25 mouse cellular contexts compared by ENCODE assay signal in the genomic region with DNA sequence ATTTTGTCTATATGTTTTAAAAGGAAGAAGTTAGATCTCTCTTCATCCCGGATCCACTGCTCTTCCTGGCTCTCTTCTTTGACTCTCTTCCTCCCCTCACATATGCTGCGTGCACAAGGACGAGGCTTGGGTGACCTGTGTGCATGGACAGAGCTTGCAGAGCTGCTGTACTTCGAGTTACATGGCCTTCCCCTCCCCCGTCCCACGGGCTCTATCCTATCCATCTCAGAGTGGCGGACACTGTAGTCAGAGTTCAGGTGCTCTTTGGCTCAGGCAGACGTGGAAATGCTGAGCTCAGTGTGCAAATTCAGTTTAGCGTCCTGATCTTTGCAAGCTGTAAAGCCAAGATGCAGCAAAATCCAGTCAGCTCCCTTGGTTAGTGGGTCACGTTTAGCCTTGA. TPM values are rescaled to one million over a fixed set of nuclear protein-coding genes. Genes with fewer than 3 reads are reported as not detected.
DNase-seq lines count a peak whose midpoint lies in the region; ATAC-seq and TF ChIP-seq lines count a peak whose summit lies in the region.
"Had no signal": no experiment of that assay in that cellular context is flagged by ENCODE, and none has a peak within 500 bp of the region (broad histone marks: within the 10 kb centered on the region; RNA-seq: fewer than 3 reads in every experiment).

No protein-coding gene starts in this region.

- no peaks in the 10 kb centered on the region for H3K9me3 ChIP-seq in heart, postnatal 0 days (replicated peaks; ENCODE audit: control insufficient read depth, low read length)
- H3K9me3 ChIP-seq in liver, embryonic 11.5 days (ENCODE audit: control insufficient read depth, low read length): no peaks in the 10 kb centered on the region
- H3K9me3 ChIP-seq: forebrain, embryonic 10.5 days; heart, embryonic 12.5 days; hindbrain, embryonic 13.5 days; limb, embryonic 12.5 days; midbrain, embryonic 10.5 days; neural tube, embryonic 15.5 days had no signal

- H3K79me2 ChIP-seq in liver, adult 2 months (ENCODE audit: control insufficient read depth, insufficient read depth, low read length): peaks cover 40% of the 10 kb centered on the region

- 70% methylated on average over 10 of the region's 10 CpGs for WGBS in heart, postnatal 0 days
- WGBS in liver, adult 2 months: 59% methylated on average over 10 of the region's 10 CpGs
- WGBS in liver, embryonic 11.5 days: 63% methylated on average over 10 of the region's 10 CpGs

- no peak for ATAC-seq in heart, postnatal 0 days (ENCODE audit: insufficient read depth, low read depth)
- ATAC-seq in liver, embryonic 11.5 days (replicated peaks; ENCODE audit: low FRiP score): no peak
- ATAC-seq: CD4-positive, CD25-positive, alpha-beta regulatory T cell, adult 4 months; forebrain, embryonic 16.5 days had no signal

- no peak for TF ChIP-seq EP300 in heart, postnatal 0 days (IDR thresholded peaks at IDR 0.05; ENCODE audit: low read depth)

- TF ChIP-seq POLR2A in liver, adult 2 months (IDR thresholded peaks at IDR 0.05; ENCODE audit: extremely low read depth, insufficient read depth, low read length): no peak

- H3K9ac ChIP-seq in heart, postnatal 0 days (replicated peaks; ENCODE audit: low read depth, low read length): no peak overlapping the region
- H3K9ac ChIP-seq in liver, adult 2 months (ENCODE audit: low read depth, low read length): no peak overlapping the region
- H3K9ac ChIP-seq in liver, embryonic 11.5 days (ENCODE audit: low read depth, low read length): no peak overlapping the region
- H3K9ac ChIP-seq: heart, embryonic 12.5 days; hindbrain, embryonic 13.5 days; limb, embryonic 12.5 days; liver, embryonic 14.5 days; neural tube, embryonic 15.5 days had no signal

- no peak for TF ChIP-seq CTCF in heart, postnatal 0 days (IDR thresholded peaks at IDR 0.05; ENCODE audit: low read depth)
- no peak for TF ChIP-seq CTCF in liver, adult 2 months (IDR thresholded peaks at IDR 0.05; ENCODE audit: low read depth, low read length)

- H3K4me1 ChIP-seq in heart, postnatal 0 days (ENCODE audit: control insufficient read depth, insufficient read depth): peaks cover 20% of the 10 kb centered on the region
- peaks cover 29% of the 10 kb centered on the region for H3K4me1 ChIP-seq in liver, adult 2 months (ENCODE audit: control insufficient read depth, insufficient read depth, low read length)
- H3K4me1 ChIP-seq in liver, embryonic 11.5 days (replicated peaks; ENCODE audit: control insufficient read depth, insufficient read depth, low read length): peaks cover 49% of the 10 kb centered on the region

- no peak overlapping the region for H3K4me2 ChIP-seq in heart, postnatal 0 days (ENCODE audit: low read depth, low read length)
- H3K4me2 ChIP-seq in liver, embryonic 11.5 days: no peak overlapping the region
- H3K4me2 ChIP-seq: heart, embryonic 12.5 days; hindbrain, embryonic 13.5 days; limb, embryonic 12.5 days; neural tube, embryonic 15.5 days had no signal

- no peaks in the 10 kb centered on the region for H3K27me3 ChIP-seq in heart, postnatal 0 days (ENCODE audit: control insufficient read depth, insufficient read depth, low read length)
- no peaks in the 10 kb centered on the region for H3K27me3 ChIP-seq in liver, adult 2 months (ENCODE audit: control insufficient read depth, insufficient read depth, low read length)
- no peaks in the 10 kb centered on the region for H3K27me3 ChIP-seq in liver, embryonic 11.5 days (replicated peaks; ENCODE audit: control insufficient read depth, insufficient read depth, low read length)
- H3K27me3 ChIP-seq: heart, embryonic 12.5 days; hindbrain, embryonic 13.5 days; neural tube, embryonic 15.5 days had no signal

- DNase-seq in adrenal gland, postnatal 14 days: peak; percentile 60
- DNase-seq in adrenal gland, adult 18-20 months (ENCODE audit: low spot score in 2 of 2): no peak
- DNase-seq in heart, postnatal 0 days (ENCODE audit: low spot score): no peak
- DNase-seq in heart, adult 9 months (ENCODE audit: low spot score in 2 of 2): no peak
- no peak for DNase-seq in liver, adult 2 months (ENCODE audit: extremely low read depth, low read depth, low spot score)
- no peak for DNase-seq in liver, embryonic 11.5 days (ENCODE audit: low spot score)
- DNase-seq in kidney, postnatal 25 days: peak; percentile 39 to 56
- DNase-seq in yolk sac, embryonic 10.5 days (ENCODE audit: low spot score): no peak
- DNase-seq: cerebellum, adult 11-12 months; cerebellum, postnatal 10 days; gastrocnemius, postnatal 36 days; layer of hippocampus, postnatal 36 days; lung, postnatal 4 days; right cerebral cortex, adult 18-20 months; right cerebral cortex, postnatal 4 days; thymus, postnatal 25 days had no signal

- 0 out of 2 replicates have a peak overlapping the region, but pooled peaks have one; percentile 6 for H3K27ac ChIP-seq in heart, postnatal 0 days (ENCODE audit: low read depth)
- peak overlapping the region; percentile 41; the same call in 1 of the 2 replicates for H3K27ac ChIP-seq in liver, adult 2 months (replicated peaks; ENCODE audit: insufficient read depth, low read depth, low read length)
- no peak overlapping the region for H3K27ac ChIP-seq in liver, embryonic 11.5 days (ENCODE audit: low read depth, low read length)
- H3K27ac ChIP-seq: forebrain, embryonic 10.5 days; hindbrain, embryonic 13.5 days; limb, embryonic 12.5 days; liver, embryonic 14.5 days; midbrain, embryonic 10.5 days; neural tube, embryonic 15.5 days had no signal

- no peak overlapping the region for H3K4me3 ChIP-seq in heart, postnatal 0 days (ENCODE audit: low read depth, low read length)
- H3K4me3 ChIP-seq in liver, adult 2 months (ENCODE audit: insufficient read depth, low read depth, low read length): no peak overlapping the region
- no peak overlapping the region for H3K4me3 ChIP-seq in liver, embryonic 11.5 days (ENCODE audit: low read depth, low read length)
- H3K4me3 ChIP-seq: forebrain, embryonic 10.5 days; heart, embryonic 12.5 days; hindbrain, embryonic 13.5 days; limb, embryonic 12.5 days; midbrain, embryonic 10.5 days; neural tube, embryonic 15.5 days had no signal

- no peaks in the 10 kb centered on the region; the same call in 1 of the 2 replicates for H3K36me3 ChIP-seq in heart, postnatal 0 days (replicated peaks; ENCODE audit: control insufficient read depth, insufficient read depth, low read length)
- H3K36me3 ChIP-seq in liver, adult 2 months (ENCODE audit: control insufficient read depth, insufficient read depth, low read length): no peaks in the 10 kb centered on the region
- no peaks in the 10 kb centered on the region for H3K36me3 ChIP-seq in liver, embryonic 11.5 days (ENCODE audit: control insufficient read depth, insufficient read depth, low read length)
- H3K36me3 ChIP-seq: heart, embryonic 12.5 days; hindbrain, embryonic 13.5 days; midbrain, embryonic 10.5 days; neural tube, embryonic 15.5 days had no signal

RNA-seq across cellular contexts. Expression of a gene that starts 10.1 kb away (rescaled TPM):
- total RNA-seq in adrenal gland, postnatal 14 days (2021): 32.1 and 38.9 TPM in 2 replicates
- total RNA-seq in adrenal gland, adult 18-20 months (2021): 10 to 100 TPM; 16.6 to 28.7 TPM
- total RNA-seq in heart, postnatal 0 days (2014; rRNA removed; ENCODE audit: low replicate concordance): 6.0 and 11.5 TPM in 2 replicates
- polyA plus RNA-seq in heart, postnatal 0 days (2015; fragmentation: Nextera tagmentation; extraction: Ambion mirVana): 1.2 and 1.3 TPM in 2 replicates
- 7.9 and 8.9 TPM in 2 replicates for total RNA-seq in liver, adult 2 months (2014; rRNA removed)
- polyA plus RNA-seq in liver, adult 2 months (2012; rRNA removed): 5.7 and 5.9 TPM in 2 replicates
- 4.5 and 6.6 TPM in 2 replicates for polyA plus RNA-seq in liver, embryonic 11.5 days (2014; fragmentation: Nextera tagmentation; extraction: Ambion mirVana)

Comparison
In these comparisons a context has a peak if more than half of its experiments do, and no peak if none do; other contexts are left out.
1. DNase-seq: peak in adrenal gland, postnatal 14 days (single experiment) and kidney, postnatal 25 days (2 of 2); none in adrenal gland, adult 18-20 months (0 of 2), heart, postnatal 0 days (single experiment), heart, adult 9 months (0 of 2), liver, adult 2 months (single experiment), liver, embryonic 11.5 days (single experiment) and yolk sac, embryonic 10.5 days (single experiment).